Mouse (Mus musculus) monocyte, adult 2 months (primary cell): ENCODE data around the gene Drc7.

Experiments
- DNase-seq, 2 experiments: peaks; one replicate each; pipeline ENCODE4 v3.0.0; 2022; ENCODE audit warnings: low spot score in 2 of 2, low read depth in 1 of 2

The Drc7 gene

DNA sequence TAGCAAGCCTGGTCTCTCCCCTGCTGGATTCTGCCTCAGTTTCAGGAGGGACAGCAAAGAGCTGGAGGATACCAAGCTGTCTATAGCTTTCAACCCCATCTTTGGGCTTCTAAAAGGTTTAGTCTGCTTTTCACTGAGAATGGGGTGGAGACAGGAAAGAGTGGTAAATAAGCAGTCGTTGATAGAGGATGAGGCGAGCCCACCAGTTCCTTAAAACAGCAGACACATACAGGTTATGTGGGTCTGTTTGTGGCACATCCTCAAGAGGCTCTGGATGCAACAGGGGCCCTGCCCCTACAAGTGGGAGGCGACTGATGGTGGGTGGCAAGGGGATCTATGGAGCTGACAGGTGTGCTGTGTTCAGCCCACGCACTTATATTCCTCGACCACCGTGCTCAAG is 3.8 kb downstream of the Drc7 start:
- no peak for DNase-seq

DNA sequence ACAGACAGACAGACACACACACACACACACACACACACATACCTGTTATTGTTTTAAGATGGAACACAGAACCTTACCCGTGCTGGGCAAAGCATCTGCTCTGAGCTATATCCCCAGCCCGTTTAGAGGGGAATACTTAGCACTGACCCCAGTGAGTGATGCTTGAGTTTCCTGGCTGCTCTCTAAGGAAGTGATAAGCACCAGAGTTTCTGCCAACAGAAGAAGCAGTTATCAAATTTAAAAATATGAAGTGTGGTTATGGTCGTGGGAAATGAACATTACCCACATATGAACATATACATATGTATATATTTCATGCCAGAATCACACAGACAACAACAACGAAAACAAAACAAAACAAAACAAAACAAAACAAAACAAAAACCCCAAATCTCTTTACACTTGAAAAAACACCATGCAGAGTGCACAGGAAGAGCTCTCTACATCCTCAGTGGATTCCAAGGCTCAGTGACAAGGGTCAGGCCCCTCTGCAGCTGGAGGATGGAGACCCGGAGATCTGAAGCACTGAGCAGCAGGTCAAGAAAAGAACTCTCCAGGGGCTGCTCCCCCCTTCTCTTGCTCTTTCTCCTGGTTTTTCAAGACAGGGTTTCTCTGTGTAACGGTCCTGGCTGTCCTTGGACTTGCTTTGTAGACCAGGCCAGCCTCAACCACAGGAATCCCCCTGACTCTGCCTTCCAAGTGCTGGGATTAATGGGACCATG is 5.1 kb downstream of the Drc7 start:
- DNase-seq: no peak

DNA sequence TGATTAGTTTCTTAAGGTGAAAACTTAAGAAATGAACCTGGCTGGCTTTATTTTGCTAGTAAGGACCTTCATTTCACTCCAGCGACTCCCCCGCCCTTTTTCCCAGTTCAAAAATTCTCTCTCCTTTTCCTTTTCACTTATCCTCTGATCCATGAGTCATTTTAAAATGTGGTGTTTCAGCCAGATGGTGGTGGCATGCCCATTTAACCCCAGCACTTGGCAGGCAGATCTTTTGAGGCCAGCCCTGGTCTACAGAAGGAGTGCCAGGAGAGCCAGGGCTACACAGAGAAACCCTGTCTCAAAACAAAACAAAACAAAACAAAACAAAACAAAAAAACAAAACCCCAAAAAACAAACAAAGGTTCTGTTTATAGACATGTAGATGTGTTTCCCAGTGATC is 9.6 kb downstream of the Drc7 start:
- no peak for DNase-seq

DNA sequence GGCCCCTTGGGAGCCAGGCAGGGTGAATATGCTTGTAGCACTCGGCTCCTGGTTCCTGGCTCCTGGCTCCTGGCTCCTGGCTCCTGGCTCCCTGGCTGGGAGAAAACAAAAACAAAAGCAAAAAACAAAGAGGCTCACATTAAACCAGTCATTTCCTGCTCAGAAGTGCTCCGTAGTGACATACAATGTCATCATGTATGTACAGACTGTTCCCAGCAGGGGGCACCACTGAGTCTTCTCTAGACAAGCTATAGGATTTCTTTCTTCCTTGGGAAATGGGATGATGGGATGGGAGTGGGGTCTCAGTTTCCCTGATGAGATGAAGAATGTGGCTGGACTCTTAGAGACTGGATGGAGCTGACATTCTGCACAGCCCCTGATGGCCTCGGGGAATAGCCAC is 12.7 kb downstream of the Drc7 start:
- DNase-seq: peak; percentile 23 to 41

DNA sequence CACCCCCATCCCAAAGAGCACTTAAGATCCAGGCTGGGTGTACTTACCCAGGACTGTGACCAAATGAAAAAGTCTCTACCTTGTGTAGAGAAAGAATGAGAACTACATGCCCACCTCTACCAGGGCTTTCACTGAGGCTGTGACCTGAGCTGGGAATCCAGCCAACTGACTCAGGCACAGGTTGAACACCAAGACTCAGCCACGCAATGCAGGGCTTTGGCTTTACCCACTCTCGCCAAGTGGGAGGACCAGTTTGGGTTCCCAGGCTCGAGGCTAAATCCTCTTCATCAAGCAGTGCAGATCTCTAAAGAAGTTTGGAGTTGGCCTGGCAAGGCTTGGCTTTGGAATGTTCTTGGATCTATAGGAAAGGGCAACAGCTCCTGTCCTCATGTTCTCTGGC is 20.6 kb downstream of the Drc7 start:
- DNase-seq: no peak

DNA sequence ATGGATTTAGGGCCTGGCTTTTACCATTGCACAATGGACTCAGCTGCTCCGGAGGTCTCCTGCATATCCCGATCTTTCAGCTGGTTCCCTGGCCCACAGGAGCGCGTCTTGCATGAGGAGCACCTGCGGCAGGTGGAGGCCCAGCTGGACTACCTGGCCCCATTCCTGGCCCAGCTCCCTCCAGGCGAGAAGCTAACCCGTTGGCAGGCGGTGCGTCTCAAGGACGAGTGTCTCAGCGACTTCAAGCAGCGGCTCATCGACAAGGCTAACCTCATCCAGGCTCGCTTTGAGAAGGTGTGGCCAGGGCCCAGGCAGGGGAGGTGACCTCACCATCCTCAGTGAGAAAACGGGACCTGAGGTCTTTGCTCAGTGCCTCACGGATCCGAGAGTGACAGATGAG is 21.2 kb downstream of the Drc7 start:
- DNase-seq: no peak

DNA sequence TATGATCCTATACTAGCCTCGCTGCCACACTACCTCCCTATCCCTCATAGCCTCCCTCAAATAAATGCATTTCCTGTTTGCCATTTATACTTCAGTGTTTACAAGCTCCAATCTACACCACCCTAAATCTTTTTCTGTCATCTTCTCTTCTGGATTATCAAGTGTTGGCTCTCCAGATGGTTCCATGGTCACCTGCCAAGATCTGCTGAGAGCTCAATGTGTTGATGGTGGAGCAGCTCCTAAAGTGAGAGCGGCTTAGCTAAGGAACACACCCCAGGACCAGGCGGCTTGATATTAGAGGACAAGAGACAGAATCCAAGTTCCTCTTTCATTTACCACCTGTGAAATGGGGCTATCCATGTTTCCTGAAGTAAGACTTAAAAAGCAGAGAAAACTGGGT is 23.2 kb downstream of the Drc7 start:
- no peak for DNase-seq

DNA sequence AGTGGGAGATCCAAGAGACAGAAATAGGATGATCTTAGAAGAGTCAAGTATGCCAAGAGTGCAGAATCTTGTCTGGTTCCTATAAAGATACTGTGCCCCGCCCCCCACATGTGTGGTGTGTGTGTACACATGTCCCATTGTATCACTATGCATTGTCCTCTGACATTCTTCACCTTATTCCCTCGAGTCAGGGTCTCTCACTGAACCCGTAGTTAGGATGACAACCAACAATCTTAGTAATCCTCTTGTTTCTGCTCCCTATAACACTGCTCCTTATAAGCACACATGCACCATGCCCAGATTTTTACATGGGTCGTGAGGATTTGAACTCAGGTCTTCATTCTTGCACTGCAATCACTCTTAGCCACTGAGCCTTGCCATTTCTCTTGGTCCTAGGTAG is 24.4 kb downstream of the Drc7 start:
- DNase-seq: no peak

DNA sequence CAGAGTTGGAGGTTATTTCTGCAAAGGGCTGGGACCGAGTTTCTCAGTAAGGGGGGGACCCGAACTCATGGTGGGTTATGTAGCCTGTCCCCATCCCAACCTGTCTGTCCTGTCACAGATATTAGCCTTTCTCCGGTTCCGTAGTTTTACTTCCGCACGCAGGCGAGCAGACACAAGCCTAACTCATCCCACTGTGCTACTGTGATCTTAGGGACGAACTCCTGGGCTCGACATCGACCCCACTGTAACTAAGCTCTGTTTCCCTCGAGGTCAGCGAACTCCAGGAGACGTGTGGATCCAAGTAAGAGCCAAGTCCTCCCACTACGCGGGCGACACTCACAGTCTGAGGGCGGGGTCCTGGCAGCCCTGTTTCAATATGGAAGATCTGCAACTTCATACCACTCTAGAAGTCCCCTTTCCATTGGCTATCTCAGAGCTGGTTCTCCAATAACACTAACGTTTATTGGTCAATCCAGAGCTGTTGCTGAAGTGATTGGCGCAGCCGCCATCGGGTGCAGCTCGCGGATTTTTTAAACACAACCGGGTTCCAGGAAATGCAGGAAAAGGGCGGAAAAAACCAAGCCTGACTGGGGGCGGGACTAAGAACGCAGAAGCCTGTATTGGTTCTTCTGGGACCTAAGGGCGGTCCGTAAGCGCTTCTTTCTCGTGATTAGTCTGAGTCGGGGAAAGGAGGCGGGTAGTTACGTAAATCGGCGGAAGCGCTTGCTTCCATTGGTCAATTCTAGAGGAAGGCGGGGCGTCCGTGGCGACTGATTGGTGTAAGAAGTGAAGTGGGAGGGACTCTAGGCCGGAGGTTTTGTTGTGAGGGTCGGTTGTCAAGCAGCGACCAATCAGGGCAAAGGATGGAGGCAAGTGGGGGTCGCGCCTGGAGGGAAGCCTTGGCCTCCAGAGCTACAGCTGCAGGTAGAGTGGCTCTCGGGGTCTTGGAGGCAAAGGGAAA is 25.8 kb downstream of the Drc7 start, which contains the start of gene Katnb1:
Gene Katnb1 (plus strand): TSS at position 806 of the 961 bp plus-strand sequence.
- DNase-seq: peak; percentile 97 to 98

DNA sequence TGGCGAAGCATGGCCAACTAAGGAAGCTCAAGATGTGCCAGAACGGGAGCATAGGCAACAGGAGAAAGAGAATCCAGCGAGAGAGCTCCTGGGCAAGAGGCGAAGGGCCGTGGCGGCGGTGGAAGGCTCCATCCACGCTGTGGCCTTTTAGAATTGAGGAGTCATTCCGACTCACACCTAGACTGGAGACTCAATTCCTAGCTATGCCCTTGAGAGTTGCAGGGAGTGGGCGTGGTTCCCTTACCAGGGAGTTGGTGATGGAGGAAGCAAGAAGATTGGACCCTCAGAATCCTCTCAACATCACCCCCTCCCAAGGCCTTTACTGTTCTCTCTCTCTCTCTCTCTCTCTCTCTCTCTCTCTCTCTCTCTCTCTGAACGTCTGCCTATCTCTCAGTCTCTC is 26.7 kb downstream of the Drc7 start:
- DNase-seq: no peak

DNA sequence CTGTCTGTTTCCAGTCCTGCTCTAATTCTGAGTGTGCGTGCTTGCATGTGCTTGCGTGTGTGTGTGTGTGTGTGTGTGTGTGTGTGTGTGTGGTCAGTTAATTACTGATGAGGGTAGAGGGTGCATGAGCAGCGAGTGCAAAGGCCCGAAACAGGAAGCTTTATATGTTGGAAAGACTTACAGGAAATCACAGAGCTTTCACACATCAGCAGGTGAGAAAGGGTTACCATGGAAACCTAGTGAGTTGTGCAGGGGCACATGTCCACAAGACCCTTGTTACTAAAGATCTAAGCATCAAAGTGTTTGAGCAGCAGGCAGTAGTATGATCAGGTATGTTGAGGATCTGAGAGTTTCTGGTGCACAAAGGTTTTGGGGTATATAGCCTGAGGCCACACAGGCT is 29.4 kb downstream of the Drc7 start:
- DNase-seq: no peak

DNA sequence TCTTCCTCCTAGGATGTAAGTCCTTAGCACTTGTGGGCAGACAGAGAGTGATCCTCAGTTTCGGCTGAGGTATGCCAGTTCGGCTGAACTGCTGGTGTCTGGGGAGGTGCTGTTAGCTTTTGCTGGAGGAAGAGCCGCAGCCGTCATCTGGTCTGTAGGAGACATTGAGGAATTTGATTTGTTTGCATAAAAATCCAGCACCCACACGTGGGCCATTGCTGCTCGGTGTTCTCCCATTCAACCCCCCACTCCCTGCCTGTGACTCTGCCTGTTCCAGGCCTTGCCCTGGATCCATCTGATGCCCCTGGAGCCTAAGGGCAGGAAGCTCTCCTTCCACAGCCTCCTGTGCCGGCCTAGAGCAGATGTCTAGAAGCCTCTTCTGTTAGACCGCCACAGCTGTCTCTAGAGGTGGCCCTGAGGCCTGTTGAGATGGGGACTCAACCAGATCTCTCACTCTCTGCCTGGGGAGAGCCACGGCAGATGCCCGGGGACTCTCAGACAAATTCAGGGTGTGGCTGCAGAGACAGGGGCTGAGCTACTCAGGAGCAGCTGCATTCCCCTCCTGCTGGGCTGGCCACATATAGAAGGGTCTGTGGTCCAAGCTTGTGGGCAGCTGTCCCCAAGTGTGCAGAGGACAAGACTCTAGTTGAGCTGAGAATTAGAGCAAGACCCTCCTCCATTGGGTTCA is 30.0 kb downstream of the Drc7 start:
- DNase-seq: no peak

DNA sequence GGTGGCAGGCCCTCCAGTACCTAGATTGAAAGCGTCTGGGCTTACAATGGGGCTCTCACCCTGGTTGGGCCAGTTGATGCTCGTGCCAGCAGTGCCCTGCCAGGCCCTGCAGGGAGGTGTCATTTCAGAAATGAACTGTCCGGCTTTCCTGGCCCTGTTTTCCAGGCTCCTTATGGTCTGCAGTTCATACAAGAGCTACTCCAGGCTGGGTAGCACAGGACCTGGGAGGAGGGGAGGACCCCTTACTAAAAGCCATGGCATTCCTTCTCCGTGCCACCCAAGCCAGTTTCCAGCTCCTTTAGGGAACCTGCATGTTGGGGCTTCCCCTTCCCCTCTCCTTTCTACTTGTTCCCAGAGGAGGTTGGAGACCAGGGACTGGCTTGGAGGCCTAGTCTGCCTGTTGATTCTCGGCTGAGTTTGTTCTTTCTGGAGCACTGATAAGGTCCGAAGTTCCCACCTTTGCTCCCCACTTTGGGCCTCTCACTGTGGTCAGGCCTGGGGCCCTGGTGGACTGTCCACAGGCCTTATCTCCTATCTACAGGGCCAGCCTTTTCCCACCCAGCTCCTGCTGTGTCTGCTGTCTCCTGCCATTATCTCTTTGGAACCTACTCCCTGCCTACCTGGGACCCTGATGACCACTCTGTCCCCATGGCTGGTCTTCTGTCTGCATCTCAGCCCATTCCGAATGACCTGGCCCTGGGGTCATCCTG is 30.7 kb downstream of the Drc7 start:
- no peak for DNase-seq

DNA sequence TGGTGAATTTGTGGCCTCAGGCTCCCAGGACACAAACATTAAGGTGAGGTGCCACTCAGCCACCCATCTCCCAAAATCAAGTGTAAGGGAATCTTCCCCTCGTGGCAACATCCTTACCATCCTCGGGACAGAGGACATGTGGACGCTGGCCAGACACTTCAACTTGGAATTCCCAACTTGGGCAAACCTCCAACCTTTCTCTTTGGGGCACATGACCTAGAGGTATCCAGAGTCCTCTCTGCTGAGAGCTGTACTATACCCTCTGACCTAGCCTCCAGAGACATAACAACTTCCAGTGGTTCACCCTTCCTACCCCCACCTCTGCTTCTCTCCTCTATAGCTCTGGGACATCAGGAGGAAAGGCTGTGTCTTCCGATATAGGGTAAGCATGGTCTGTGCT is 38.7 kb downstream of the Drc7 start:
- no peak for DNase-seq

DNA sequence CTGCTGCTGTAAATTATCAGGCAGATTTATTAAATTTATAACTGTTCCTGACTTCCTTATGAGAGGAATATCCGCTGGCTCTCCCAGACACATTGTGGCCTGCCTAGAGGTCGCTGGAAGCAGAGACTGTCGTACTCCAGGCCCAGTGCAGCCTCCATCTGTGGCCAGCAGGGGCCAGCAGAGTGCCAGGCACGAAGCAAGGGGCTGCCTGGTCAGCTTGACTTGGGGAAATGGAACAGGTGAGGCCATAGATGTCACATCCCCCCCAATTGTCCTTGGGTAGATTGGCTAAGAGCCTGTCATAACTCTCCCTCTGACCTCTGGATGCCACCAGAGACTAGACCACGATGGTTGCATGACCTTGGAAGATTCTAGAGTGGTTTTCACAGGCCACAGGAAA is 44.1 kb downstream of the Drc7 start:
- no peak for DNase-seq

DNA sequence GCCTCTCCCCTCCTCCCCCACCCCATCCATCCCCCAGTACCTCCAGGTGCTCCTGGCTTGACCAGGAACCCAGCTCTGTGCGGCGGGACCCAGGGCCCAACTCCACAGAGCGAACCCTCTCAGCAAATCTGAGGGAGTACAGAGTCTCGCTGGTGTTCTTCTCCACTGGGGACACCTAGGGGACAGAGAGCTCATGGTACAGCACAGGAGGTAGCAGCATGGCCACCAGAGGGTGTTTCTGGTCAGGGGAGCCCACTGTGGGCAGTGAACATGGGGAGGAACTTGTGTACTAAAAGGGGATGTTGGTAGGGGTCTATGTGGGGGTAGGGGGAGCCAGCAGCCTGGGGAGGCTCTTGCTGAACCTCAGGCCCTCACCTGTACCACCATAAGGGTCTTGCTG is 47.1 kb downstream of the Drc7 start:
- no peak for DNase-seq

DNA sequence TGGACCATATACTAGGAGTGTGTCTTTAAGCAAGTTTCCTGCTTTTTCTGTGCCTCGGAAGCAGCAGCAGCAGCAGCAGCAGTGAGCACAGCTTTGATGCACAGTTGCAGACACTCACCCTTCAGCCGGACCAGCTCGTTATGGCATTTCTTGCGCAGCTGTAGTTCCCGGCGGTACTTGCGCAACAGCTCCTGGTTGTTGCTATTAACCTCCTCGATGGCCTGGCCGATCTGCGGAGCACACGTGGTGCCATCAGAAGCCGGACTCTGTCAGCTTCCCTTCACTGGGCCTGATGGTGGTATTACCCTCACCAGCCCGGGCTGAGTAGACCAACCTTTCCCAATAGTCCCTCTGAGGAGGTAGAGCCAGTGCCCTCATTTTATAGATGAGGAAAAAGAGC is 52.4 kb downstream of the Drc7 start:
- no peak for DNase-seq

DNA sequence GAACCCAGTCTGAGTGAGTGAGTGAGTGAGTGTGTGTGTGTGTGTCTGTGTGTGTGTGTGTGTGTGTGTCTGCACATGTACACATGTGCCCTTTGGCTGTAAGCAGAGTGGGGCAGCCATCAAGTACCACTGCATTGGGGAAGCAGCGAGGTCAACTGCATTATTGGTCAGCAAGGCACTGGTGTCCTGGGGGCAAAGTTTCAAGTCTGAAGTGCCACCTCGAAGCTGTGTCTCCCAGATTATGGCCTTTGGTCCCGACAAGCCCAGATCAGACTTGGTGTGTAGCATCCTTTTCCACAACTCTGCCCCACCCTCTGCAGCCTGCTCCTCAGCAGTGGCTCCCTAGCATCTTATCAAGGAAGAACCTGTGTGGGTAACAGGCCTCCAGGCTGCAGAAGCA is 57.7 kb downstream of the Drc7 start:
- DNase-seq: no peak

DNA sequence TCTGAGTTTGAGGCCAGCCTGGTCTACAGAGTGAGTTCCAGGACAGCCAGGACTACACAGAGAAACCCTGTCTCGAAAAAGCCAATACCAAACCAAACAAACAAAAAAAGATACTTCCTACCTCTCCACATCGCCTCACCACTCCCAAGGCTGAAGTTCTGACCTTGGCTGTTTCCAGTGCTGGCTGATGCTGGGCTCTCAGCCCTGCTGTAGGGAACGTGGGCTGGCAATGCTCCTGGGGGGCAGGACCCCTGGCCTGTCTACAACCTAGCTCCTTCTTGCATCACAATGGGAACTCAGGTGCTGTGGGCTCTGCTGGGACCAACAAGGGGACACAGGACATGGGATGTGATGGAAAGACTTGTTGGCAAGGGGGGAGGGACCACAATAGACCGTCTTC is 58.2 kb downstream of the Drc7 start:
- no peak for DNase-seq

DNA sequence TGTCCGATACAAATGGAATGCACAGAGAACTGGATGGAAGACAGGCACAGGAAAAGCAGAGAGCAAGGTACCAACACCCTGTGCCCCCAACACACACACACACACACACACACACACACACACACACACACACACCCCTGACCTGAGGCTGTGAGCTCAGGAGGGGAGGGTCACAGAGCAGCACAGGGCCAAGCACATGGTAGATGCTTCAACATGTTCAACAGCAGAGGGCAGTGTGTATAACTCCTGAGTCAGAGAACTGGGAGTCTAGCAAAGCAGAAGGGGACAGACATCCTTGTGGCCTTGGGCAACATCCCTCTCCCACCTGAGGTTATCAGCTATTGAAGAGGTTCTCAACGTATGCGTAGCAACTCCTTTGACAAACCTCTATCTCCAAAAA is 58.8 kb downstream of the Drc7 start:
- no peak for DNase-seq

DNA sequence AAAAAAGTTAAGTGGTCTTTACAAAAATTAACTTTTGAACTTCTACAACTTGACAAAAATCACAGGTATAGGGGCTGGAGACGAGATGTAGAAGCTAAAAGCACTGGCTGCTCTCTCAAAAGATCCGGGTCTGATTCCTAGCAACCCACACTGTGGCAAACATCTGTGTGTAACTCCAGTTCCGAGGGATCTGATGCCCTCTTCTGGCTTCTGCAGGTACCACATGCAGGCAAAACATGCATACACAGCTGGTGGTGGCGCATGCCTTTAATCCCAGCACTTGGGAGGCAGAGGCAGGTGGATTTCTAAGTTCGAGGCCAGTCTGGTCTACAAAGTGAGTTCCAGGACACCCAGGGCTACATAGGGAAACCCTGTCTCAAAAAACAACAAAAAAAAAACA is 68.6 kb downstream of the Drc7 start:
- no peak for DNase-seq
